Comparison of ENCODE assay signal across 17 mouse cellular contexts in the genomic region with DNA sequence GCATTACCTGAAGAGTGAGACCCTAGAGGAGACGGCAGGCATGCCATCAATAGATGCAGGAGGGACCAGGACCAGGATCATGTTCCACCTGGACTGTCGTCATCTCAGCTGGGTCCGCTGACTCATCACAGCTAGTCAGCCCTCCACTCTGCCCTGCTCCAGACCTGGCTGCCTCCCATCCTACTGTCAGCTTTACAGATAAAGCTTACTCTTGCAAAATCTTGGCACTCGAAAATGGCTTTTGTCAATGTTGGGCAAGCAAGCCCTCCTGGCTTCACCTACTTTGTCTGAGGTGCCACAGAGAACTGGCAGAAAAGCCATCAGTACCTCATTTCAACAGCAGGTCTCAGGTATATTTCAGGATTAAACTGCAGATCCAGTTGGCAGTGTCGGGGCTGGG. TPM values are rescaled to one million over a fixed set of nuclear protein-coding genes. Genes with fewer than 3 reads are reported as not detected.
DNase-seq lines count a peak whose midpoint lies in the region; ATAC-seq and TF ChIP-seq lines count a peak whose summit lies in the region.
"Had no signal": no experiment of that assay in that cellular context is flagged by ENCODE, and none has a peak within 500 bp of the region (broad histone marks: within the 10 kb centered on the region; RNA-seq: fewer than 3 reads in every experiment).

No protein-coding gene starts in this region.

- ATAC-seq in embryonic facial prominence, embryonic 15.5 days (ENCODE audit: insufficient number of reproducible peaks, low FRiP score, low TSS enrichment, low read depth) = no peak
- ATAC-seq in kidney, embryonic 15.5 days (replicated peaks; ENCODE audit: low FRiP score) = no peak
- ATAC-seq: inflammation-experienced regulatory T-cells, adult 6 months; midbrain, embryonic 13.5 days had no signal

- no peak overlapping the region for H3ac ChIP-seq in myocyte (ENCODE audit: control insufficient read depth, insufficient read length)

- H3K4me1 ChIP-seq in embryonic facial prominence, embryonic 15.5 days = peaks cover 11% of the 10 kb centered on the region; the same call in 1 of the 2 replicates
- peaks cover 15% of the 10 kb centered on the region for H3K4me1 ChIP-seq in embryonic facial prominence, embryonic 10.5 days
- peaks cover 24% of the 10 kb centered on the region for H3K4me1 ChIP-seq in lung, adult 2 months (ENCODE audit: control insufficient read depth, insufficient read depth, low read length)
- peaks cover 14% of the 10 kb centered on the region for H3K4me1 ChIP-seq in kidney, embryonic 15.5 days
- H3K4me1 ChIP-seq: midbrain, embryonic 13.5 days; neural tube, embryonic 13.5 days had no signal

- no peak overlapping the region for H3K4me3 ChIP-seq in embryonic facial prominence, embryonic 15.5 days (replicated peaks)
- no peak overlapping the region for H3K4me3 ChIP-seq in embryonic facial prominence, embryonic 10.5 days
- H3K4me3 ChIP-seq in lung, adult 2 months (replicated peaks; ENCODE audit: extremely low read depth, low read depth, low read length) = no peak overlapping the region
- no peak overlapping the region for H3K4me3 ChIP-seq in myocyte
- H3K4me3 ChIP-seq in kidney, embryonic 15.5 days (replicated peaks) = no peak overlapping the region
- H3K4me3 ChIP-seq: heart, embryonic 13.5 days; limb, embryonic 12.5 days; midbrain, embryonic 13.5 days; neural tube, embryonic 13.5 days had no signal

- peaks cover 4% of the 10 kb centered on the region; the same call in 1 of the 2 replicates for H3K36me3 ChIP-seq in embryonic facial prominence, embryonic 15.5 days
- peaks cover 8% of the 10 kb centered on the region; the same call in 1 of the 2 replicates for H3K36me3 ChIP-seq in embryonic facial prominence, embryonic 10.5 days (replicated peaks)
- peaks cover 19% of the 10 kb centered on the region for H3K36me3 ChIP-seq in myocyte (ENCODE audit: control insufficient read depth, insufficient read depth)
- H3K36me3 ChIP-seq in kidney, embryonic 15.5 days = 0 out of 2 replicates have a peak, but pooled peaks cover 3% of the 10 kb centered on the region
- H3K36me3 ChIP-seq: limb, embryonic 12.5 days had no signal

- no peak for TF ChIP-seq POLR2A in lung, adult 2 months (IDR thresholded peaks at IDR 0.05; ENCODE audit: borderline replicate concordance, extremely low read depth, low read depth, low read length)
- peak; percentile 15 for TF ChIP-seq POLR2A in myocyte (IDR thresholded peaks at IDR 0.05; ENCODE audit: insufficient read length, low read depth)

- no peak for DNase-seq in embryonic facial prominence, embryonic 10.5 days (ENCODE audit: low spot score)
- DNase-seq in lung, postnatal 25 days (ENCODE audit: low spot score) = peak; percentile 18
- DNase-seq in lung, adult 2 months = no peak
- DNase-seq in cerebellum, adult 8-10 months = peak; percentile 70
- no peak for DNase-seq in spleen, postnatal 14 days (ENCODE audit: low spot score in 2 of 2)
- DNase-seq: B cell, adult 2 months; layer of hippocampus, postnatal 36 days; lung, postnatal 14 days; thymus, adult 2 months had no signal

- WGBS in embryonic facial prominence, embryonic 15.5 days = 66% methylated on average over 5 of the region's 5 CpGs
- WGBS in embryonic facial prominence, embryonic 10.5 days = 88% methylated on average over 5 of the region's 5 CpGs
- WGBS in lung, adult 2 months = 60% methylated on average over 5 of the region's 5 CpGs
- WGBS in kidney, embryonic 15.5 days = 67% methylated on average over 5 of the region's 5 CpGs

- H3K27me3 ChIP-seq in embryonic facial prominence, embryonic 15.5 days = no peaks in the 10 kb centered on the region
- H3K27me3 ChIP-seq in embryonic facial prominence, embryonic 10.5 days (replicated peaks; ENCODE audit: low read depth, poor library complexity, severe bottlenecking) = no peaks in the 10 kb centered on the region
- H3K27me3 ChIP-seq in myocyte (ENCODE audit: control insufficient read depth, insufficient read depth, insufficient read length) = no peaks in the 10 kb centered on the region
- no peaks in the 10 kb centered on the region for H3K27me3 ChIP-seq in kidney, embryonic 15.5 days
- H3K27me3 ChIP-seq: heart, embryonic 13.5 days; limb, embryonic 12.5 days; midbrain, embryonic 13.5 days; neural tube, embryonic 13.5 days had no signal

- no peak overlapping the region for H3K4me2 ChIP-seq in embryonic facial prominence, embryonic 15.5 days (replicated peaks)
- H3K4me2 ChIP-seq in myocyte (ENCODE audit: low read depth) = no peak overlapping the region
- H3K4me2 ChIP-seq in kidney, embryonic 15.5 days = no peak overlapping the region
- H3K4me2 ChIP-seq: heart, embryonic 13.5 days; limb, embryonic 12.5 days; midbrain, embryonic 13.5 days; neural tube, embryonic 13.5 days had no signal

- H3K9ac ChIP-seq in embryonic facial prominence, embryonic 15.5 days = no peak overlapping the region
- no peak overlapping the region for H3K9ac ChIP-seq in kidney, embryonic 15.5 days
- H3K9ac ChIP-seq: heart, embryonic 13.5 days; limb, embryonic 12.5 days; midbrain, embryonic 13.5 days; neural tube, embryonic 13.5 days had no signal

- H3K79me2 ChIP-seq in myocyte (ENCODE audit: control insufficient read depth, insufficient read depth) = no peaks in the 10 kb centered on the region

- no peak for TF ChIP-seq CTCF in lung, adult 2 months (IDR thresholded peaks at IDR 0.05; ENCODE audit: insufficient read depth, low read length)

- H3K27ac ChIP-seq in embryonic facial prominence, embryonic 15.5 days (replicated peaks) = peak overlapping the region; percentile 7; the same call in 1 of the 2 replicates
- H3K27ac ChIP-seq in embryonic facial prominence, embryonic 10.5 days (replicated peaks) = no peak overlapping the region
- no peak overlapping the region for H3K27ac ChIP-seq in kidney, embryonic 15.5 days
- H3K27ac ChIP-seq: heart, embryonic 13.5 days; limb, embryonic 12.5 days; midbrain, embryonic 13.5 days; neural tube, embryonic 13.5 days had no signal

- H3K9me3 ChIP-seq in embryonic facial prominence, embryonic 15.5 days (replicated peaks) = no peaks in the 10 kb centered on the region
- H3K9me3 ChIP-seq in embryonic facial prominence, embryonic 10.5 days = no peaks in the 10 kb centered on the region
- H3K9me3 ChIP-seq in kidney, embryonic 15.5 days (replicated peaks) = no peaks in the 10 kb centered on the region
- H3K9me3 ChIP-seq: heart, embryonic 13.5 days; limb, embryonic 12.5 days; midbrain, embryonic 13.5 days; neural tube, embryonic 13.5 days had no signal

TF ChIP-seq in myocyte, 11 proteins besides CTCF, POLR2A, EP300 and RAD21:
- TF ChIP-seq USF1 (IDR thresholded peaks at IDR 0.05; ENCODE audit: low read depth) = no peak
- TF ChIP-seq SRF (IDR thresholded peaks at IDR 0.05; ENCODE audit: control insufficient read depth, insufficient read length, low read depth) = no peak
- TF ChIP-seq POLR2AphosphoS2 (IDR thresholded peaks at IDR 0.05; ENCODE audit: insufficient read length, low read depth) = no peak
- no peak for TF ChIP-seq TCF3 (IDR thresholded peaks at IDR 0.05; ENCODE audit: insufficient read length, low read depth)
- no peak for TF ChIP-seq CEBPB (IDR thresholded peaks at IDR 0.05; ENCODE audit: insufficient read depth, poor library complexity, severe bottlenecking)
- no peak for TF ChIP-seq MYOD1 (IDR thresholded peaks at IDR 0.05; ENCODE audit: control insufficient read depth in 1 of 3, insufficient read length in 2 of 3, low read depth in 2 of 3)
- TF ChIP-seq TCF12 (IDR thresholded peaks at IDR 0.05; ENCODE audit: insufficient read depth, poor library complexity, severe bottlenecking) = no peak
- TF ChIP-seq MAX (IDR thresholded peaks at IDR 0.05; ENCODE audit: low read depth) = no peak
- TF ChIP-seq REST (IDR thresholded peaks at IDR 0.05; ENCODE audit: insufficient read depth, insufficient read length) = no peak
- no peak for TF ChIP-seq MYOG (IDR thresholded peaks at IDR 0.05; ENCODE audit: control insufficient read depth in 1 of 3, insufficient read depth in 1 of 3, insufficient read length in 2 of 3, low read depth in 2 of 3)
- TF ChIP-seq E2F4 (IDR thresholded peaks at IDR 0.05; ENCODE audit: insufficient read depth) = no peak

RNA-seq across cellular contexts. Expression of gene Tor3a, which starts 15.5 kb away (rescaled TPM):
- polyA plus RNA-seq in embryonic facial prominence, embryonic 15.5 days (2015; fragmentation: Nextera tagmentation; extraction: Ambion mirVana) = 13.7 and 15.4 TPM in 2 replicates
- polyA plus RNA-seq in embryonic facial prominence, embryonic 10.5 days (2016; fragmentation: Nextera tagmentation; extraction: Ambion mirVana) = 3.5 and 4.6 TPM in 2 replicates
- 73.2 and 105 TPM in 2 replicates for polyA plus RNA-seq in lung, adult 2 months (2012; rRNA removed)
- 45.9 TPM for polyA plus RNA-seq in myocyte (2012; fragmentation: generic; extraction: Trizol)
- polyA plus RNA-seq in kidney, embryonic 15.5 days (2015; fragmentation: Nextera tagmentation; extraction: Ambion mirVana) = 16.8 and 17.8 TPM in 2 replicates

Comparison
In these comparisons a context has a peak if more than half of its experiments do, and no peak if none do; other contexts are left out.
1. DNase-seq: peak in lung, postnatal 25 days (single experiment) and cerebellum, adult 8-10 months (single experiment); none in embryonic facial prominence, embryonic 10.5 days (single experiment), lung, adult 2 months (single experiment) and spleen, postnatal 14 days (0 of 2).